Mouse (Mus musculus): Measurements from ENCODE around the gene Fmnl3. TPM values are rescaled to one million over a fixed set of nuclear protein-coding genes. Genes with fewer than 3 reads are reported as not detected.

Fmnl3 gene
- total and polyA plus RNA-seq, 3 experiments, result 24.2 to 49.3 (median 28.6) TPM

DNA sequence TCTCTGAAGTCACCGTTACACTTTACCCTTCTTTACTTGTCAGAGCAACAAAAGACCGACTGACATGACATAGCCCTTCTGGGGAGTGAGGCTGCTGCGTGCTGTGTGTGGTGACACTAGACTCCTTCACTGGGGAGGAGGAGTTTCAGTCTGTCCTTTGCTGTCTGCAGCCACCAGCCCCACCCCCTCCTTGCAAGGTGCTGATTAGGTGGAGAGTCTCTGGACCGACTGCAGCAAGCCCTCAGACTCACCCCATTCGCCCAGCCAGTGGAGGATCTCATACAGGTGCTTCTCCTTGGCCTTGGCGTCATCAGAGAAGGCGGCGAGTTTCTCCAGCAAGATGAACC lies 85.1 kb downstream of the Fmnl3 start:
- no peak overlapping the region for H3K27ac ChIP-seq (ENCODE audit: insufficient read depth, low read depth)
- dilution Hi-C loops (cut with MboI; ENCODE audit: extremely low pct_ligation_motif_present, extremely low pct_unique_long_range_greater_than_20kb, low sequenced_read_pairs), result no loop called here

DNA sequence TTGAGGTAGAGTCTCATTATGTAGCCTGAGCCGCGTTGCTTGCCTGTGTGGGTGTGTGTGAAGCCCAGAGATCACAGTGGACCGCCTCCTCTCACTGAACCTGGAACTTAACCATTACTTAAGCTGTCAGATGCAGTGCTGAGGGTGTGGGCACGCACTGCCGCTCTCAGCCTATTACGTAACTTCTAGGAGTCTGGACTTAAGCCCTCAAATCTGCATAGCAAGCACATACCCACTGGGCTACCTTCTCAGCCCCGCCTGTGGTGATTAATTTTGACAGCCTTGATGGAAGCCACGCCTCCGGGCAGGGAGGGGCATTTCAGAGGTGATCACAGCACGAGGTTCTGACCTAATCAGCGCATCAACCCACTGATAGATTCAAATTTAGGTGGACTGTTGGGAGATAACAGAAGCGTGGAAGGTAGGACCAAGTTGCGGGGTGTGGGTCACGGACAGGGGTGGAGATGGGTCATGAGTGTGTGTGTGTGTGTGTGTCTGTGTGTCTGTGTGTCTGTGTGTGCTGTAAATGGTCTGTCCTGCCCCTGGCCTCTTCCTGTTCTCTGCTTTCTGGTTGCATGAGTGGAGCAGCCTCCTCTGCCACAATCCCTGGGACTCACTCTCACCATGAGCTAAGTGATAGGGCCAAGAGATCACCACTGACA lies 85.6 kb downstream of the Fmnl3 start:
- Histone ChIP-seq H3K27me3 (replicated peaks) (peaks cover 56% of the 10 kb centered on the region), H3K36me3 (replicated peaks in 1 of 2; ENCODE audit: control insufficient read depth in 1 of 2, insufficient read depth in 1 of 2, low read length in 1 of 2) (no peaks in the 10 kb centered on the region), H3K9me3 (replicated peaks; ENCODE audit: low read length) (no peaks in the 10 kb centered on the region), H3K4me3 (replicated peaks in 1 of 3; ENCODE audit: low read depth in 2 of 3, low read length in 2 of 3, poor library complexity in 1 of 3) (no peak overlapping the region), H3K27ac (ENCODE audit: insufficient read depth, low read depth) (no peak overlapping the region), H3K9ac (ENCODE audit: insufficient read depth, low read depth) (no peak overlapping the region), H3K79me2 (replicated peaks; ENCODE audit: control insufficient read depth, extremely low read depth, insufficient read depth, poor library complexity, severe bottlenecking) (no peaks in the 10 kb centered on the region), H3K4me1 (ENCODE audit: control insufficient read depth in 1 of 2, insufficient read depth in 2 of 2) (peaks cover 13 to 15% of the 10 kb centered on the region in 2 experiments), H3K4me2 (ENCODE audit: insufficient read depth, low read depth, poor library complexity, severe bottlenecking) (peak overlapping the region; percentile 17; the same call in 1 of the 2 replicates)
- dilution Hi-C loops (cut with MboI; ENCODE audit: extremely low pct_ligation_motif_present, extremely low pct_unique_long_range_greater_than_20kb, low sequenced_read_pairs), result no loop called here
- peak; percentile 69 for DNase-seq (ENCODE audit: extremely low read depth)
- in situ Hi-C loops (cut with MboI; ENCODE audit: low pct_ligation_motif_present, low pct_unique_long_range_greater_than_20kb, low sequenced_read_pairs), result no loop called here
- TF ChIP-seq RCOR1 (conservative IDR thresholded peaks at IDR 0.05; ENCODE audit: low read depth, low read length) (no peak), MAZ (IDR thresholded peaks at IDR 0.05; ENCODE audit: low read depth, low read length) (0 out of 2 replicates have a peak, but pooled peaks have one; percentile 51), USF2 (conservative IDR thresholded peaks at IDR 0.05; ENCODE audit: low read depth, low read length) (no peak), MXI1 (IDR thresholded peaks at IDR 0.05; ENCODE audit: low read depth, low read length) (peak; percentile 34; the same call in 1 of the 2 replicates), TBP (conservative IDR thresholded peaks at IDR 0.05; ENCODE audit: low read depth, low read length) (no peak), MEF2A (IDR thresholded peaks at IDR 0.05; ENCODE audit: borderline replicate concordance, low read depth, low read length) (no peak), MYC (IDR thresholded peaks at IDR 0.05; ENCODE audit: low read depth, low read length) (0 out of 2 replicates have a peak, but pooled peaks have one; percentile 14), MAX (IDR thresholded peaks at IDR 0.05; ENCODE audit: low read length) (0 out of 2 replicates have a peak, but pooled peaks have one; percentile 35)

More for the DNA sequence above, 85.1 kb downstream of the Fmnl3 start:
- no peak overlapping the region for H3K9ac ChIP-seq (ENCODE audit: insufficient read depth, low read depth)
- H3K4me3 ChIP-seq (replicated peaks in 1 of 3; ENCODE audit: low read depth in 2 of 3, low read length in 2 of 3, poor library complexity in 1 of 3), result no peak overlapping the region
- TF ChIP-seq CHD1 (IDR thresholded peaks at IDR 0.05; ENCODE audit: low read depth, low read length) (no peak), UBTF (IDR thresholded peaks at IDR 0.05; ENCODE audit: low read depth, low read length) (no peak), CTCF (conservative IDR thresholded peaks at IDR 0.05 in 1 of 2, IDR thresholded peaks at IDR 0.05 in 1 of 2; ENCODE audit: low read depth in 2 of 2, low read length in 2 of 2) (no peak), ZMIZ1 (IDR thresholded peaks at IDR 0.05; ENCODE audit: low read depth, low read length) (no peak), TCF12 (IDR thresholded peaks at IDR 0.05; ENCODE audit: low read depth, low read length) (no peak), TBP (conservative IDR thresholded peaks at IDR 0.05; ENCODE audit: low read depth, low read length) (no peak), JUN (IDR thresholded peaks at IDR 0.05; ENCODE audit: insufficient read depth, low read depth, low read length) (no peak), GABPA (IDR thresholded peaks at IDR 0.05; ENCODE audit: insufficient replicate concordance, low read depth, low read length) (no peak), MAZ (IDR thresholded peaks at IDR 0.05; ENCODE audit: low read depth, low read length) (no peak)
- in situ Hi-C loops (cut with MboI; ENCODE audit: low pct_ligation_motif_present, low pct_unique_long_range_greater_than_20kb, low sequenced_read_pairs), result no loop called here
- no peaks in the 10 kb centered on the region for H3K9me3 ChIP-seq (replicated peaks; ENCODE audit: low read length)
- no peaks in the 10 kb centered on the region for H3K36me3 ChIP-seq (replicated peaks in 1 of 2; ENCODE audit: control insufficient read depth in 1 of 2, insufficient read depth in 1 of 2, low read length in 1 of 2)
- no peak for DNase-seq (ENCODE audit: extremely low read depth)
- H3K4me2 ChIP-seq (ENCODE audit: insufficient read depth, low read depth, poor library complexity, severe bottlenecking), result no peak overlapping the region
- peaks cover 51% of the 10 kb centered on the region for H3K27me3 ChIP-seq (replicated peaks)
- peaks cover 13 to 15% of the 10 kb centered on the region in 2 experiments for H3K4me1 ChIP-seq (ENCODE audit: control insufficient read depth in 1 of 2, insufficient read depth in 2 of 2)
- H3K79me2 ChIP-seq (replicated peaks; ENCODE audit: control insufficient read depth, extremely low read depth, insufficient read depth, poor library complexity, severe bottlenecking), result no peaks in the 10 kb centered on the region
